Mouse (Mus musculus) lung, embryonic 16.5 days (tissue): ENCODE measurements around the gene Fgfr4. TPM values are rescaled to one million over a fixed set of nuclear protein-coding genes. Genes with fewer than 3 reads are reported as not detected.
A peak's percentile ranks its signal among the peaks of the same experiment; 100 is the strongest.

Experiments used
- ATAC-seq: fragments of 200-750 bp; cut with Nextera tagmentation; 2 replicates; pipeline ENCODE4 v1.8.0; 2017; ENCODE audit warnings: low read depth, mild to moderate bottlenecking, moderate library complexity
- H3K27ac ChIP-seq: fragments of 300-500 bp; sonication (generic); 2 replicates; pipeline ENCODE4 v1.5.1; 2014; ENCODE audit warnings: mild to moderate bottlenecking, control low read depth, low read length
- H3K27me3 ChIP-seq: fragments of 300-500 bp; sonication (generic); 2 replicates; pipeline ENCODE4 v1.6.1; 2014; ENCODE audit warnings: low read depth, low read length, mixed read lengths; ENCODE audit not compliant: control insufficient read depth, insufficient read depth
- H3K36me3 ChIP-seq: fragments of 300-500 bp; sonication (generic); 2 replicates; pipeline ENCODE4 v1.6.1; 2014; ENCODE audit warnings: low read length; ENCODE audit not compliant: control insufficient read depth, insufficient read depth
- H3K4me1 ChIP-seq: fragments of 300-500 bp; sonication (generic); replicated peaks from 2 replicates; pipeline ENCODE4 v1.6.1; 2014; ENCODE audit warnings: low read length, mixed read lengths; ENCODE audit not compliant: control insufficient read depth, insufficient read depth
- H3K4me2 ChIP-seq: fragments of 300-500 bp; sonication (generic); 2 replicates; pipeline ENCODE4 v1.6.1; 2014; ENCODE audit warnings: low read depth, low read length, control low read depth
- H3K4me3 ChIP-seq: fragments of 300-500 bp; sonication (generic); 2 replicates; pipeline ENCODE4 v1.5.1; 2014; ENCODE audit warnings: mild to moderate bottlenecking, low read length, control low read depth
- H3K9ac ChIP-seq: fragments of 300-500 bp; sonication (generic); 2 replicates; pipeline ENCODE4 v1.6.1; 2014; ENCODE audit warnings: low read length, control low read depth
- H3K9me3 ChIP-seq: fragments of 300-500 bp; sonication (generic); 2 replicates; pipeline ENCODE4 v1.6.1; 2016; ENCODE audit warnings: low read length; ENCODE audit not compliant: control insufficient read depth
- WGBS: fragments of 180-500 bp; shearing (Covaris S2); extraction: QIAGEN DNeasy Blood & Tissue Kit; methylation state at CpG from one replicate; pipeline ENCODE4 v1.1.7; 2014; 5-methylcytosine and 5-hydroxymethylcytosine counted together
- polyA plus RNA-seq: library from polyadenylated mRNA; unstranded; fragments of >200 nt; fragmentation: Nextera tagmentation; extraction: Ambion mirVana; gene quantifications from 2 replicates; pipeline ENCODE4 v1.2.1, GENCODE M21; 2015

The Fgfr4 gene
- polyA plus RNA-seq, 1 experiment from 2014 or later, result 27.7 TPM

DNA sequence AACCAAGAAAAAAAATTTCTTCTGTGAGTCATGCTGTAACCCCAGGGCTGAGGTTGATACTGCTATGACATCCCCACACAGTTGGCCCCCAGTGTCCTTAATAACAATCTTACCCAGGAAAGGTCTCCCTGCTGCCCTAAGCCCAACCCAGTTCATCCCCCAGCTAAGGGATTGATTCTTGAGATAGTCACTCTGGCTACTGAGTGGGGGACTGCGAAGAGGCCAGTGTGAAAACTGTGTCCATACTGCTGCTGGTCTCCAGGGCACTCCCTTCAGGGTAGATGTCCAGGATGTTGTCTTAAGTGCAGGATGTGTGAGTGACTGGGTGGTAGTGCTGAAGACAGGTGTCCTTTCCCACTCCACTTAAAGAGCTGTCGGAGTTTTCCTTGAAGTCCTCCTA, 19.0 kb upstream of the Fgfr4 start, which contains the start of gene Gm17617:
Gene Gm17617, minus strand, starts transcription at position 101 of the 400 bp plus-strand sequence.
- ATAC-seq, result no peak
- Histone ChIP-seq H3K4me1 (peaks cover 4% of the 10 kb centered on the region), H3K36me3 (peaks cover 21% of the 10 kb centered on the region), H3K27me3 (no peaks in the 10 kb centered on the region), H3K9ac (no peak within 1 kb of the TSS), H3K9me3 (no peaks in the 10 kb centered on the region), H3K27ac (no peak within 1 kb of the TSS), H3K4me3 (no peak within 1 kb of the TSS), H3K4me2 (no peak within 1 kb of the TSS)
- WGBS, result 95% methylated on average over 2 of the region's 2 CpGs

DNA sequence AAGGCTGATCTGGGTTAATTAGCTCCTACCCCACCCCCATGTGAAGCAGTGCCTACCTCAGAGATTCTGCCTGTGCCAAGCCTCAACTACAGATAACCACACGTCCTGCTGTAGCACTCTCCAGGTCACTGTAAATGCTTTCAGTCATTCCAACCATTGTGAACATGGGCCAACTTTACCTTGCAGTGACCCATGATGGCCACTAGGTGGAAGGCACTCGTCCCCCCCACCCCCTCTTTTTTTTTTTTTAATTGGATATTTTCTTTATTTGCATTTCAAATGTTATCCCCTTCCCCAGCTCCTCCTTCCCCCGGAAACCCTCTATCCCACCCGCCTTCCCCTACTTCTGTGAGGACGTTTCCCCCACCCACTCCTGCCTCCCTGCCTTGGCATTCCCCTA, 17.1 kb upstream of the Fgfr4 start:
- ATAC-seq, result peak; percentile 52; the same call in 1 of the 2 replicates
- H3K27ac ChIP-seq, result no peak overlapping the region
- H3K9me3 ChIP-seq, result no peaks in the 10 kb centered on the region
- H3K4me3 ChIP-seq, result no peak overlapping the region
- no peaks in the 10 kb centered on the region for H3K27me3 ChIP-seq
- H3K9ac ChIP-seq, result no peak overlapping the region
- no peak overlapping the region for H3K4me2 ChIP-seq
- H3K4me1 ChIP-seq, result peaks cover 4% of the 10 kb centered on the region
- peaks cover 13% of the 10 kb centered on the region for H3K36me3 ChIP-seq
- WGBS, result 4% methylated on average over 5 of the region's 5 CpGs

DNA sequence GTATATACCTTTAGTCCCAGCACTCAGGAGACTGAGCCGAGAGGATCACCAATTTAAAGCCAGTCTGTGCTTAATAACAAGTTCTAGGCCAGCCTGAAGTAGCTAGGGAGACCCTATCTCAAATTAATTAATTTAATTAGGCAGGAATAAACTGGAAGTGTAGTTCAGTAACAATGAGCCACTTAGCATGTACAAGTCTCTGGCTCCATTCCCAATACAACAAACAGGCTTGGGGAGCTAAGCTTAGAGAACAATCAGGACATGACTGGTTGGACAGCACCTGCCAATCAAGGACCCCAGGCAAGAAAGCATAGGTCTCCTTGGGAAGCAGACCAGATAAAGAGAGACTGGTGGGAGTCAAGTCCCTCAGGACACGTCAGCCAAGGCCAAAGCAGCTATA, 12.2 kb upstream of the Fgfr4 start:
- Histone ChIP-seq H3K27ac (no peak overlapping the region), H3K4me3 (no peak overlapping the region), H3K9me3 (no peaks in the 10 kb centered on the region), H3K36me3 (no peaks in the 10 kb centered on the region), H3K4me1 (peaks cover under 1% of the 10 kb centered on the region), H3K4me2 (no peak overlapping the region), H3K27me3 (no peaks in the 10 kb centered on the region), H3K9ac (no peak overlapping the region)
- WGBS, result 69% methylated on average over 2 of the region's 2 CpGs
- no peak for ATAC-seq

DNA sequence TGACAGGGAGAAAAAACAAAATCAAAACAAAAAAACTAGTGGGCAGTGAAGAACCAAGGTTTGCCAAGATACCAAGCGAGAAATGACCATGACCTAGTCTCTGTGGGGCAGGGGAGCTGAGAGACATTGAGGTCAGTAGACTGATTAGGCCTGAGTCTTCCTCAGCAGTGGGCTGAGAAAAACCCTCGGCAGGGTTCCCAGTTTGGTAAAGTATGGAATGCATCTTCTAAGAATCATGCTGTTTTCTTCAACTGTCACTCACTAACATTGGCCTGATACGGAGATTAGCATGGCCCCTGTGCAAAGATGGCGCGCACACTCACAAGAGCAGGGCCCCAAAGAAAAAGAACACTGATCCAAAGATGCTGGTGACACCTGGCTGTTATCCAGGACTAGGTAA, 1.5 kb downstream of the Fgfr4 start:
- H3K27ac ChIP-seq, result peak overlapping the region; percentile 87
- no peak; the same call in 1 of the 2 replicates for ATAC-seq
- peaks cover 5% of the 10 kb centered on the region for H3K36me3 ChIP-seq
- peak overlapping the region; percentile 72 for H3K4me3 ChIP-seq
- peak overlapping the region; percentile 21; the same call in 1 of the 2 replicates for H3K9ac ChIP-seq
- H3K4me1 ChIP-seq, result peaks cover 7% of the 10 kb centered on the region
- no peaks in the 10 kb centered on the region for H3K9me3 ChIP-seq
- WGBS, result 62% methylated on average over 5 of the region's 5 CpGs
- H3K27me3 ChIP-seq, result no peaks in the 10 kb centered on the region
- H3K4me2 ChIP-seq, result peak overlapping the region; percentile 81

DNA sequence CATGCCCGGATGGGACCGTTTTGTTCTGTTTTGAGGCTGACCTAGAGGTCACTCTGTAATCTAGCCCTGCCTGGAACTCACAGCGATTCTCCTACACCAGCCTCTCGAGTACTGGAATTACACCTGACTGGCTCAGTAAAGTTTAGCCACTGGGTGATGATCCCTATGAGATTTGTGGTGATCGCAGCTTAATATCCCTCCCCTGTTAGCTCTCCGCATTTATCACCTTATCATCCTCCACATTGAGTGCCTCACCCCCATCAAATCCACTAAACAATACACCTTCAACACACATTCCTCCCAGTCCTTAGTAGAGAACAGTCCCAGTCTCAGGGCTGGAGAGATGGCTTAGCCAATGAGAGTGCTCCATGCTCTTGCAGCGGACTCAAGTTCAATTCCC, 9.9 kb downstream of the Fgfr4 start:
- ATAC-seq, result no peak
- Histone ChIP-seq H3K4me3 (no peak overlapping the region), H3K4me2 (no peak overlapping the region), H3K27me3 (no peaks in the 10 kb centered on the region), H3K27ac (no peak overlapping the region), H3K9ac (no peak overlapping the region), H3K9me3 (no peaks in the 10 kb centered on the region), H3K36me3 (peaks cover 10% of the 10 kb centered on the region), H3K4me1 (no peaks in the 10 kb centered on the region; the same call in 1 of the 2 replicates)
- WGBS, result 54% methylated on average over 7 of the region's 7 CpGs

DNA sequence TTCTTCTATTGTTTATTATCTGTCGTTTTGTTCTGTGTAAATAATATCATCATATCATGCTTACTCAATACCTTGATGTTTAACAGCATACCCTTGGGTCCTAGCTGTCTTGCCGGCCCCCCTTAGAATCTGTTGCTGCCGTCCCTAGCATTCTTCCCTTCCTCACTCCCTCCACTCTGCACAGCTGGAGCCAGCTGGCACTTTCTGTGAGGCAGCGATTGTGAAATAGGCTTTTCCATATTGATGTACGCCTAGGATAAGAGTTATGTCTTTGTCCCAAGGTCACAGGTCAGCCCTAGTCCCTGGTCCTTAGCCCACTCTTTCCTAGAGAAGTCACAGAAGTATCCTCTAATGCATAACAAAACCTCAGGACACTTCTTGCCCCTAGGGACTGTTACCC, 11.1 kb downstream of the Fgfr4 start:
- 44% methylated on average over 5 of the region's 5 CpGs for WGBS
- ATAC-seq, result peak; percentile 87
- Histone ChIP-seq H3K4me2 (no peak overlapping the region), H3K9me3 (no peaks in the 10 kb centered on the region), H3K4me3 (no peak overlapping the region), H3K4me1 (peaks cover 7% of the 10 kb centered on the region), H3K36me3 (peaks cover 10% of the 10 kb centered on the region), H3K9ac (no peak overlapping the region), H3K27ac (peak overlapping the region; percentile 65; the same call in 1 of the 2 replicates), H3K27me3 (no peaks in the 10 kb centered on the region)

DNA sequence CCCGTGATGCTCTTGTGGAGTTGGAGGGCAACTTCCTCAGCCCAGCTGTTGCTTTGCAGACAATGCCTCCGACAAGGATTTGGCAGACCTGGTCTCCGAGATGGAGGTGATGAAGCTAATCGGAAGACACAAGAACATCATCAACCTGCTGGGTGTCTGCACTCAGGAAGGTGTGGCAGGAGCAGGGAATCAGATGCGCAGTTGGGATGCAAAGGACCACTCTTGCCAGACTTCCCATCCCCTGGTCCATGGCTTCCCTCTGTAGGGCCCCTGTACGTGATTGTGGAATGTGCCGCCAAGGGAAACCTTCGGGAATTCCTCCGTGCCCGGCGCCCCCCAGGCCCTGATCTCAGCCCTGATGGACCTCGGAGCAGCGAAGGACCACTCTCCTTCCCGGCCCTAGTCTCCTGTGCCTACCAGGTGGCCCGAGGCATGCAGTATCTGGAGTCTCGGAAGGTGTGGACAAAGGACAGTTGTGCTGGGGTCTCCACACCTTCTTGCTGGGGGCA, 13.4 kb downstream of the Fgfr4 start:
- Histone ChIP-seq H3K9me3 (peaks cover 4% of the 10 kb centered on the region; the same call in 1 of the 2 replicates), H3K4me1 (peaks cover 11% of the 10 kb centered on the region), H3K36me3 (peaks cover 10% of the 10 kb centered on the region), H3K4me3 (no peak overlapping the region), H3K9ac (no peak overlapping the region), H3K27me3 (no peaks in the 10 kb centered on the region), H3K27ac (no peak overlapping the region), H3K4me2 (no peak overlapping the region)
- 85% methylated on average over 16 of the region's 16 CpGs for WGBS
- ATAC-seq, result no peak

DNA sequence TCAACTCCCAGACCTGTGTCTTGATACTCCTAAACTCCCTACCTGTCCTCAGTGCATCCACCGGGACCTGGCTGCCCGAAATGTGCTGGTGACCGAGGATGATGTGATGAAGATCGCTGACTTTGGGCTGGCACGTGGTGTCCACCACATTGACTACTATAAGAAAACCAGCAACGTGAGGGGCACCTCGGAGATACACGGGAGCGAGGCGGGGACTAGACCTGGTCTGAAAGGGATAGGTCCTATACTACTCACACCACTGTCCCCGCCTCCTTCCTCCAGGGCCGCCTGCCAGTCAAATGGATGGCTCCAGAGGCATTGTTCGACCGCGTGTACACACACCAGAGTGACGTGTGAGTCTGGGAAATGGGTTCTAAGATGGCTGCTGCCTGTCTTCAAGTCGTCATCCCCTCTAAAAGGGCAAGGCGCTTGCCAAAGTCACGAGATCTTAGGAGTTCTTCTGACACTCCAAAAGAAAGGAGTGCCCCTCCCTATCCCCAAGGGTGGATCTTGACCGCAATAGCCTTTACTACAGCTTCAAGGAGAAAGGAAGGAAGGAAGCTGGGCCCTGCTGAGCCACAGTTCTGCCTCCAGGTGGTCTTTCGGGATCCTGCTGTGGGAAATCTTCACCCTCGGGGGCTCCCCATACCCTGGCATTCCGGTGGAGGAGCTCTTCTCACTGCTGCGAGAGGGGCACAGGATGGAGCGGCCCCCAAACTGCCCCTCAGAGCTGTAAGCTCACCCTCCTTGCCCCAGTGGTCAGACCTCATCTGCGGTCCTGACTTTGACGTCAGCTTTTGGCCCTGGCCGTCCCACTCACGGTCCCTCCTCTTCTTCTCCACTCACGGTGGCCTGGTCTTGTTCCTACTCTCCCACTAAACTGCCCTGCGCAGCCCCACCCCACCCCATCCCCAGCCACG, 14.6 kb downstream of the Fgfr4 start:
- Histone ChIP-seq H3K27ac (no peak overlapping the region), H3K4me3 (no peak overlapping the region), H3K4me2 (no peak overlapping the region), H3K4me1 (peaks cover 21% of the 10 kb centered on the region), H3K9ac (no peak overlapping the region), H3K9me3 (peaks cover 4% of the 10 kb centered on the region; the same call in 1 of the 2 replicates), H3K27me3 (no peaks in the 10 kb centered on the region), H3K36me3 (peaks cover 7% of the 10 kb centered on the region; the same call in 1 of the 2 replicates)
- ATAC-seq, result no peak
- 86% methylated on average over 32 of the region's 32 CpGs for WGBS

DNA sequence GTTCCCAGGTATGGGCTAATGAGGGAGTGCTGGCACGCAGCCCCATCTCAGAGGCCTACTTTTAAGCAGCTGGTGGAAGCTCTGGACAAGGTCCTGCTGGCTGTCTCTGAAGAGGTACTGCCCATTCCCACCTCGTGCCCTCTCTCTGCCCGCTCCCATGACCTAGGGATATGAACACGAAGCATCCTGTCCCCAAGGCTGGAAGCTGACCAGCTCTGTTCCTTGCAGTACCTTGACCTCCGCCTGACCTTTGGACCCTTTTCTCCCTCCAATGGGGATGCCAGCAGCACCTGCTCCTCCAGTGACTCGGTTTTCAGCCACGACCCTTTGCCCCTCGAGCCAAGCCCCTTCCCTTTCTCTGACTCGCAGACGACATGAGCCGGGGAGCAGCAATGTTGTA, 15.4 kb downstream of the Fgfr4 start:
- Histone ChIP-seq H3K36me3 (peaks cover 7% of the 10 kb centered on the region; the same call in 1 of the 2 replicates), H3K4me3 (no peak overlapping the region), H3K4me1 (peaks cover 27% of the 10 kb centered on the region), H3K27ac (peak overlapping the region; percentile 79; the same call in 1 of the 2 replicates), H3K4me2 (no peak overlapping the region), H3K27me3 (no peaks in the 10 kb centered on the region), H3K9me3 (peaks cover 4% of the 10 kb centered on the region; the same call in 1 of the 2 replicates), H3K9ac (no peak overlapping the region)
- WGBS, result 71% methylated on average over 11 of the region's 11 CpGs
- ATAC-seq, result no peak
